Mouse (Mus musculus) hindbrain, embryonic 16.5 days (tissue): ENCODE results near the gene Gm49601. TPM values are rescaled to one million over a fixed set of nuclear protein-coding genes. Genes with fewer than 3 reads are reported as not detected.

ENCODE experiments used
- ATAC-seq: fragments of 200-750 bp; cut with Nextera tagmentation; 2 replicates; pipeline ENCODE4 v1.8.0; 2017; ENCODE audit warnings: moderate TSS enrichment, moderate library complexity
- H3K27ac ChIP-seq: fragments of 300-500 bp; sonication (generic); 2 replicates; pipeline ENCODE4 v1.5.1; 2014; ENCODE audit warnings: low read depth, mild to moderate bottlenecking, control low read depth, low read length, moderate library complexity
- H3K27me3 ChIP-seq: fragments of 300-500 bp; sonication (generic); replicated peaks from 2 replicates; pipeline ENCODE4 v1.6.1; 2014; ENCODE audit warnings: low read length; ENCODE audit not compliant: control insufficient read depth, insufficient read depth
- H3K36me3 ChIP-seq: fragments of 300-500 bp; sonication (generic); 2 replicates; pipeline ENCODE4 v1.6.1; 2014; ENCODE audit warnings: mild to moderate bottlenecking, low read length, moderate library complexity, mixed read lengths; ENCODE audit not compliant: control insufficient read depth, insufficient read depth
- H3K4me1 ChIP-seq: fragments of 300-500 bp; sonication (generic); 2 replicates; pipeline ENCODE4 v1.6.1; 2014; ENCODE audit warnings: low read depth, low read length; ENCODE audit not compliant: control insufficient read depth, insufficient read depth
- H3K4me2 ChIP-seq: fragments of 300-500 bp; sonication (generic); 2 replicates; pipeline ENCODE4 v1.6.1; 2014; ENCODE audit warnings: mild to moderate bottlenecking, low read length, control low read depth, moderate library complexity
- H3K4me3 ChIP-seq: fragments of 300-500 bp; sonication (generic); 2 replicates; pipeline ENCODE4 v1.5.1; 2014; ENCODE audit warnings: mild to moderate bottlenecking, low read length, control low read depth, moderate library complexity
- H3K9ac ChIP-seq: fragments of 300-500 bp; sonication (generic); 2 replicates; pipeline ENCODE4 v1.6.1; 2014; ENCODE audit warnings: low read depth, mild to moderate bottlenecking, control low read depth, low read length, moderate library complexity
- H3K9me3 ChIP-seq: fragments of 300-500 bp; sonication (generic); 2 replicates; pipeline ENCODE4 v1.6.1; 2014; ENCODE audit warnings: mild to moderate bottlenecking, low read length, moderate library complexity; ENCODE audit not compliant: control insufficient read depth
- WGBS: fragments of 180-500 bp; shearing (Covaris S2); extraction: QIAGEN DNeasy Blood & Tissue Kit; methylation state at CpG from one replicate; pipeline ENCODE4 v1.1.7; 2014; 5-methylcytosine and 5-hydroxymethylcytosine counted together
- polyA plus RNA-seq: library from polyadenylated mRNA; unstranded; fragments of >200 nt; fragmentation: Nextera tagmentation; extraction: Ambion mirVana; gene quantifications from 2 replicates; pipeline ENCODE4 v1.2.1, GENCODE M21; 2015

Gene Gm49601
- 18.7 and 22.6 TPM in 2 replicates for polyA plus RNA-seq

- Histone ChIP-seq H3K27me3 (peaks cover 40% of the 10 kb centered on the region), H3K4me2 (peak within 1 kb of the TSS; percentile 88), H3K4me1 (peaks cover 32% of the 10 kb centered on the region), H3K9me3 (peaks cover 2% of the 10 kb centered on the region; the same call in 1 of the 2 replicates), H3K27ac (no peak within 1 kb of the TSS), H3K9ac (peak within 1 kb of the TSS; percentile 72), H3K4me3 (peak within 1 kb of the TSS; percentile 83), H3K36me3 (peaks cover 34% of the 10 kb centered on the region)
- ATAC-seq, result peak; percentile 30
- 2% methylated on average over 49 of the region's 65 CpGs for WGBS
Observed at GRCm38 (mm10) chr16:18626376-18626878, at the start of gene Gm49601. Gene Gm49601 (minus strand): TSS chr16:18626427.

DNA sequence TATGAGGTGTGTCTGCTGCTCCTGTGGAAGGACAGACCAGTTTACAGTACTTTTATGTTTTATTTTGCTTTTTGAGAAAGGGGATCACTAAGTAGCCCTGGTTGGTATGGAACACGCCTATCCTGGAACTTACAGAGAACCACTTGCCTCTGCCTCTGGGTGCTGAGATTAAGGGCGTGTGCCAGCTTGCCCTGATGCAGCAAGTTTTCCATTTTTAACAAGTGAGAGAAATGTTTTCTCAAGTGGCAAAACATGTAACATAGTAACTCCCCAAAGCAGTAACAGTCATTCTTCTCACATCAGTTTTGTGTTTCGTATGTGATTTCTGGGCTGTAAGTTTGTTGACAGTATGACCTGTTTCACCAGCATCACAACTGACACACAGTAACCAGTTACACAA is 46.8 kb upstream of the Gm49601 start:
- no peaks in the 10 kb centered on the region; the same call in 1 of the 2 replicates for H3K27me3 ChIP-seq
- WGBS, result 88% methylated on average over 3 of the region's 3 CpGs
- no peaks in the 10 kb centered on the region for H3K36me3 ChIP-seq
- no peaks in the 10 kb centered on the region for H3K4me1 ChIP-seq
- H3K9me3 ChIP-seq, result no peaks in the 10 kb centered on the region
- H3K9ac ChIP-seq, result no peak overlapping the region
- no peak for ATAC-seq
- no peak overlapping the region for H3K4me3 ChIP-seq
- H3K4me2 ChIP-seq, result no peak overlapping the region
- no peak overlapping the region for H3K27ac ChIP-seq

- WGBS, result 74% methylated on average over 5 of the region's 5 CpGs
- no peak for ATAC-seq
- no peak overlapping the region for H3K9ac ChIP-seq
- no peak overlapping the region for H3K27ac ChIP-seq
- H3K4me1 ChIP-seq, result no peaks in the 10 kb centered on the region
- no peaks in the 10 kb centered on the region; the same call in 1 of the 2 replicates for H3K27me3 ChIP-seq
- H3K4me3 ChIP-seq, result no peak overlapping the region
- H3K4me2 ChIP-seq, result no peak overlapping the region
- no peaks in the 10 kb centered on the region for H3K36me3 ChIP-seq
- H3K9me3 ChIP-seq, result no peaks in the 10 kb centered on the region
Observed at GRCm38 (mm10) chr16:18672027-18672426, 45.8 kb upstream of the Gm49601 start.

DNA sequence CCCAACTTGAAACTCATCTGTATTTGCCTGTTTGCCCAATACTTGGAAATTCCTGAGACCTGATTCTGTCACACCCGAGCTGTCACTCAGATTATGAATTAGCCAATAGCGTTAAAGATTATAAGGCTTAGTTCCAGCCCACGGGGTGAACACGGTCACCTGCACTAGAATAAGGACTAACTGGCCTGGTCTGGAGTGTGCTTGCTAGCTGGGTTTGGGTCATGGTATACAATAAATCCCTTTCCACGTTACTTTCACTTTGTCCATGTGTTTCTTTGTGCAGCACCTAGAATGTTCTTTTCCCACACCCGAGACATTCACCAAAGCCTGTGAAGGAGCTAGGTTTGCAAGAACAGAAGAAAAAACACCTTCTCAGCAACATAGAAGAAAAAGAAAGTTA is 43.7 kb upstream of the Gm49601 start:
- H3K4me3 ChIP-seq, result no peak overlapping the region

GRCm38 (mm10) chr16:18658597-18658996 is 32.4 kb upstream of the Gm49601 start:
- Histone ChIP-seq H3K36me3 (no peaks in the 10 kb centered on the region), H3K4me1 (no peaks in the 10 kb centered on the region), H3K27me3 (no peaks in the 10 kb centered on the region), H3K4me3 (no peak overlapping the region), H3K9ac (no peak overlapping the region), H3K27ac (no peak overlapping the region), H3K4me2 (no peak overlapping the region), H3K9me3 (no peaks in the 10 kb centered on the region)
- no peak for ATAC-seq
- WGBS, result 82% methylated on average over 4 of the region's 4 CpGs

More for the DNA sequence above, 43.7 kb upstream of the Gm49601 start:
- WGBS, result 75% methylated on average over 6 of the region's 6 CpGs
- H3K4me1 ChIP-seq, result no peaks in the 10 kb centered on the region
- no peak overlapping the region for H3K4me2 ChIP-seq
- H3K9me3 ChIP-seq, result no peaks in the 10 kb centered on the region
- H3K9ac ChIP-seq, result no peak overlapping the region
- H3K36me3 ChIP-seq, result no peaks in the 10 kb centered on the region
- H3K27me3 ChIP-seq, result no peaks in the 10 kb centered on the region; the same call in 1 of the 2 replicates
- ATAC-seq, result no peak
- H3K27ac ChIP-seq, result no peak overlapping the region

DNA sequence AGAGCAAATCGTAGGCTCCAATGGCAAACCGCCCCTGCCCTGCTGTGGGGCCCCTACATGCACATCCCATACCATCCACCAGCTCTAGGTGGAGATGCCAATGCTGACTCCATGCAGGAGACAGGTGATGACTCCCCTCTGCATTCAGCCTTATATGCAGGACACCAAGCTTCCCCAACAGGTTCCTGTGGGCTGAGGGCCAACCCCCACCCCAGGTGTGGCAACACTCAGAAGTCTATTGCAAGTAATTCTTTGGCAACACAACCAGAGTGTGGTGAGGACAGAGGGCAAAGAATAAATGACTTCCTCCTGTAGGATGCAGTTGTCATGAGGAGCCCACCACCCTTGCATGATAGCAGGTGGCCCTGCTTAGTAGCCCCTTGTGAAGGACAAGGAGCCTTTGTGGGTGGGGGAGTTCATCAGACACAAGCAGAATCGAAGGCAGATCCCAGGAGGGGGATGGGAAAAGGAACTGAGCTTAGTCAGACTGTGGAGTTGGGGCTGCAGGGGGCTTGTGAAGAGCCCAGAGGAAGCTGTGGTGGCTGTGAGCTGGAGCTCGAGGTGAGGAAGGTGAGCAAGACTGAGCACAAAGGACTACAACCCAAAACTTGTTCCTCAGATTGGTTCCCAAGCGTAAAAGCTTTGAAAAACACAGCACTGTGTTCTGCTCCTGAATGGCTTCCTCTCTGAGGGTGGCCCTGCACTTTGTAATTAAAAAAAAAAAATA is 29.3 kb upstream of the Gm49601 start:
- Histone ChIP-seq H3K36me3 (no peaks in the 10 kb centered on the region), H3K4me1 (no peaks in the 10 kb centered on the region), H3K9ac (no peak overlapping the region), H3K27me3 (no peaks in the 10 kb centered on the region), H3K27ac (no peak overlapping the region), H3K9me3 (no peaks in the 10 kb centered on the region), H3K4me3 (no peak overlapping the region), H3K4me2 (no peak overlapping the region)
- WGBS, result 65% methylated on average over 5 of the region's 5 CpGs
- ATAC-seq, result no peak

DNA sequence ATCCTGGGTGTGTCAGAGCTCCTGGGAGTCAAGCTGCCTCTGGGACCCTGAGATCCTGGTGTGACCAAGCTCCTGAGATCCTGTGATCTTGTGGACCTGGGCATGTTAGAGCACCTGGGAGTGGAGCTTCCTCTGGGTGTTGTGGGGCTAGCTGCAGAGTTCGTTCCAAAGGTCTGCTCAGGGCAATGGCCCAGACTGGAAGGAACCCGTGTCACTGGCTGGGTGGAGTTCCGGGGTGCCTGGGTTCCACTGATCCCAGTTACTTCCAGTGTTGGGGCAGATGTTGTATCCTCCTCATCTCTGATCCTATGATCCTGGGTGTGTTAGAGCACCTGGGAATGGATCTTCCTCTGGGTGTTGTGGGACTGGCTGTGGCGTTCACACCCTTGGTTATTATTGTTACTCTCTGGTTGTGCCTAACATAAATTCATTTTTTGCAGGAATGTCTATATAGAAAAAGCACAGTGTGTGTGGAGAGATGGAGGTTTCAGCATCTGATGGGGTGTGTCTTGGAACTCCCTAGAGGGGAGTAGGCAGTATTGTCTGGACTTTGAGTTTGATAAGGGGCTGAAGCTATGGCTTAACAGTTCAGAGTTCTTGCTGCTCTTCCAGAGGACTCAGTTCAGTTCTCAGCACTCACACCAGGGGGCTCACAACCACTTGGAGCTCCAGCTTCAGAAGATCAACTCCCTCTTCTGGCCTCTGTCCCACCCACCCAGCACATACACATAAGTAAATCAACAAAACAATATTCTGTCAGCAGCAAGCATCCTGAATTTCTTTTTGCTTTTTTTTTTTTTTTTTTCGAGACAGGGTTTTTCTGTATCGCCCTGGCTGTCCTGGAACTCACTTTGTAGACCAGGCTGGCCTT is 27.3 kb upstream of the Gm49601 start:
- H3K27me3 ChIP-seq, result no peaks in the 10 kb centered on the region
- no peak overlapping the region for H3K27ac ChIP-seq
- H3K9me3 ChIP-seq, result no peaks in the 10 kb centered on the region
- H3K4me2 ChIP-seq, result no peak overlapping the region
- no peak for ATAC-seq
- H3K4me1 ChIP-seq, result no peaks in the 10 kb centered on the region
- no peak overlapping the region for H3K9ac ChIP-seq
- no peaks in the 10 kb centered on the region for H3K36me3 ChIP-seq
- no peak overlapping the region for H3K4me3 ChIP-seq
- 92% methylated on average over 6 of the region's 6 CpGs for WGBS

- Histone ChIP-seq H3K9me3 (no peaks in the 10 kb centered on the region), H3K36me3 (no peaks in the 10 kb centered on the region), H3K27ac (no peak overlapping the region), H3K27me3 (no peaks in the 10 kb centered on the region), H3K4me1 (no peaks in the 10 kb centered on the region), H3K9ac (no peak overlapping the region), H3K4me2 (no peak overlapping the region), H3K4me3 (no peak overlapping the region)
- no peak for ATAC-seq
- WGBS, result 67% methylated on average over 3 of the region's 3 CpGs
Observed at GRCm38 (mm10) chr16:18649126-18649525, 22.9 kb upstream of the Gm49601 start.

- Histone ChIP-seq H3K9ac (no peak overlapping the region), H3K9me3 (no peaks in the 10 kb centered on the region), H3K4me1 (no peaks in the 10 kb centered on the region), H3K4me3 (no peak overlapping the region), H3K4me2 (no peak overlapping the region), H3K27ac (no peak overlapping the region), H3K36me3 (no peaks in the 10 kb centered on the region), H3K27me3 (no peaks in the 10 kb centered on the region)
- WGBS, result 82% methylated on average over 6 of the region's 6 CpGs
- no peak for ATAC-seq
Observed at GRCm38 (mm10) chr16:18645329-18645728, 19.1 kb upstream of the Gm49601 start.
